Mouse (Mus musculus): Measurements from ENCODE around the gene Cpped1. TPM values are rescaled to one million over a fixed set of nuclear protein-coding genes. Genes with fewer than 3 reads are reported as not detected.

The Cpped1 gene
- total and polyA plus RNA-seq, 3 experiments = 13.6 to 34.6 (median 17.5) TPM

DNA sequence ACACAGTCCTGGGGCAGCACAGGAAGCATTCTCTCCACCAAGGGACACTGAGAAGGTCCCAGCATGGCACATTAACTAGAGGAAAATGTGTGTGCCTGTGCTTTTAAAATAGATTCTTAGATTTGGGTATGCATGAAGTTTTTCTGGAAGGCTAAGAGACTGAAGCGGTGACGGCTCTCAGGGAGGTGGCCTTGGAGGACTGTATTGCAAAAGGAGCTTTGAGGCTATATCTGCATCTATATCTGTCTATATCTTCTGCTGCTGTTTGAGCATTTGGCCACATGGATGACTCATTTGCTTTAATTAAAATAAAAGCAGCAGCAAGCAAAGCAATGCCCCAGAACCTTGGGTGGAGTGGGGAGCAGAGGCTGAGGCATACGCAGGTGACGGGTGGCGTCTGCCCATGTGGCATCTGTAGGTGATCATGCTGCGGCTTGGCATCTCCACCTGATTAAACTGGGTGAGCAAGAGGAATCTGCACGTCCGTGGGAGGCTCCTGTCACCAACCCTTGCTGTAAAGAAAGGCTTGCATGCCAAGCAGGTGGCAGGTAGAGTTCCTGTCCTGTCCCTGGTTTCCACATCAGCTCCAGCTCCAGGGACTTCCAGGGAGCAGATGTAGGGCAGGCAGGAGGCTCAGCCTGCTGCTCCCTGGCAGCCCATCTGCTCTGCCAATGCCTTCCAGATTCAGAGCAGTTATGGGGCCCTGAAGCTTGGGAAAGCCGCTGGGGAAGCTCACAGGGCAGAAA is 130.4 kb downstream of the Cpped1 start:
- H3K27me3 ChIP-seq (replicated peaks) = no peaks in the 10 kb centered on the region
- H3K9me3 ChIP-seq (replicated peaks; ENCODE audit: low read length) = no peaks in the 10 kb centered on the region
- in situ Hi-C loops (cut with MboI; ENCODE audit: low pct_ligation_motif_present, low pct_unique_long_range_greater_than_20kb, low sequenced_read_pairs) = no loop called here
- H3K4me3 ChIP-seq (replicated peaks in 1 of 3; ENCODE audit: low read depth in 2 of 3, low read length in 2 of 3, poor library complexity in 1 of 3) = no peak overlapping the region
- H3K9ac ChIP-seq (ENCODE audit: insufficient read depth, low read depth) = no peak overlapping the region
- TF ChIP-seq TBP (conservative IDR thresholded peaks at IDR 0.05; ENCODE audit: low read depth, low read length) (no peak), CTCF (conservative IDR thresholded peaks at IDR 0.05 in 1 of 2, IDR thresholded peaks at IDR 0.05 in 1 of 2; ENCODE audit: low read depth in 2 of 2, low read length in 2 of 2) (no peak), ETS1 (conservative IDR thresholded peaks at IDR 0.05; ENCODE audit: low read depth, low read length) (no peak), RCOR1 (conservative IDR thresholded peaks at IDR 0.05; ENCODE audit: low read depth, low read length) (no peak), TCF12 (IDR thresholded peaks at IDR 0.05; ENCODE audit: low read depth, low read length) (no peak), ZMIZ1 (IDR thresholded peaks at IDR 0.05; ENCODE audit: low read depth, low read length) (no peak), EP300 (IDR thresholded peaks at IDR 0.05; ENCODE audit: low read length) (no peak), GABPA (IDR thresholded peaks at IDR 0.05; ENCODE audit: insufficient replicate concordance, low read depth, low read length) (no peak), RAD21 (IDR thresholded peaks at IDR 0.05; ENCODE audit: low read depth, low read length) (no peak), JUND (conservative IDR thresholded peaks at IDR 0.05; ENCODE audit: low read depth, low read length) (no peak), BHLHE40 (IDR thresholded peaks at IDR 0.05; ENCODE audit: low read depth, low read length) (no peak), UBTF (IDR thresholded peaks at IDR 0.05; ENCODE audit: low read depth, low read length) (no peak), KAT2A (IDR thresholded peaks at IDR 0.05; ENCODE audit: insufficient replicate concordance, low read length) (no peak), ELF1 (IDR thresholded peaks at IDR 0.05; ENCODE audit: low read depth, low read length) (no peak)
- no peaks in the 10 kb centered on the region for H3K79me2 ChIP-seq (replicated peaks; ENCODE audit: control insufficient read depth, extremely low read depth, insufficient read depth, poor library complexity, severe bottlenecking)
- no peaks in the 10 kb centered on the region for H3K4me1 ChIP-seq (ENCODE audit: control insufficient read depth in 1 of 2, insufficient read depth in 2 of 2)
- dilution Hi-C loops (cut with MboI; ENCODE audit: extremely low pct_ligation_motif_present, extremely low pct_unique_long_range_greater_than_20kb, low sequenced_read_pairs) = no loop called here
- no peak overlapping the region for H3K4me2 ChIP-seq (ENCODE audit: insufficient read depth, low read depth, poor library complexity, severe bottlenecking)
- H3K36me3 ChIP-seq (replicated peaks in 1 of 2; ENCODE audit: control insufficient read depth in 1 of 2, insufficient read depth in 1 of 2, low read length in 1 of 2) = no peaks in the 10 kb centered on the region
- H3K27ac ChIP-seq (ENCODE audit: insufficient read depth, low read depth) = no peak overlapping the region
- DNase-seq (ENCODE audit: extremely low read depth) = no peak

GRCm38 (mm10) chr16:11778191-11778590 is 131.1 kb downstream of the Cpped1 start:
- no peaks in the 10 kb centered on the region for H3K4me1 ChIP-seq (ENCODE audit: control insufficient read depth in 1 of 2, insufficient read depth in 2 of 2)
- H3K27ac ChIP-seq (ENCODE audit: insufficient read depth, low read depth) = no peak overlapping the region
- no peak for TF ChIP-seq POLR2AphosphoS2 (IDR thresholded peaks at IDR 0.05; ENCODE audit: low read depth, low read length)
- TF ChIP-seq TCF12 (IDR thresholded peaks at IDR 0.05; ENCODE audit: low read depth, low read length) = no peak
- no peak for TF ChIP-seq E2F4 (IDR thresholded peaks at IDR 0.05; ENCODE audit: insufficient replicate concordance, low read depth, low read length)
- no peak for TF ChIP-seq MEF2A (IDR thresholded peaks at IDR 0.05; ENCODE audit: borderline replicate concordance, low read depth, low read length)
- no peak for TF ChIP-seq TBP (conservative IDR thresholded peaks at IDR 0.05; ENCODE audit: low read depth, low read length)
- TF ChIP-seq UBTF (IDR thresholded peaks at IDR 0.05; ENCODE audit: low read depth, low read length) = no peak
- TF ChIP-seq ZMIZ1 (IDR thresholded peaks at IDR 0.05; ENCODE audit: low read depth, low read length) = no peak
- no peak for TF ChIP-seq EP300 (IDR thresholded peaks at IDR 0.05; ENCODE audit: low read length)
- no peak for TF ChIP-seq PAX5 (IDR thresholded peaks at IDR 0.05; ENCODE audit: low read length)
- no peak for TF ChIP-seq GABPA (IDR thresholded peaks at IDR 0.05; ENCODE audit: insufficient replicate concordance, low read depth, low read length)
- TF ChIP-seq ZKSCAN1 (IDR thresholded peaks at IDR 0.05; ENCODE audit: borderline replicate concordance, low read depth, low read length) = no peak
- no peak for TF ChIP-seq ETS1 (conservative IDR thresholded peaks at IDR 0.05; ENCODE audit: low read depth, low read length)
- no peak for TF ChIP-seq ZC3H11A (IDR thresholded peaks at IDR 0.05; ENCODE audit: low read depth, low read length)
- no peak for DNase-seq (ENCODE audit: extremely low read depth)
- no peak overlapping the region for H3K4me3 ChIP-seq (replicated peaks in 1 of 3; ENCODE audit: low read depth in 2 of 3, low read length in 2 of 3, poor library complexity in 1 of 3)
- no peaks in the 10 kb centered on the region for H3K36me3 ChIP-seq (replicated peaks in 1 of 2; ENCODE audit: control insufficient read depth in 1 of 2, insufficient read depth in 1 of 2, low read length in 1 of 2)
- H3K4me2 ChIP-seq (ENCODE audit: insufficient read depth, low read depth, poor library complexity, severe bottlenecking) = no peak overlapping the region
- no peak overlapping the region for H3K9ac ChIP-seq (ENCODE audit: insufficient read depth, low read depth)
- no peaks in the 10 kb centered on the region for H3K27me3 ChIP-seq (replicated peaks)
- no peaks in the 10 kb centered on the region for H3K9me3 ChIP-seq (replicated peaks; ENCODE audit: low read length)
- dilution Hi-C loops (cut with MboI; ENCODE audit: extremely low pct_ligation_motif_present, extremely low pct_unique_long_range_greater_than_20kb, low sequenced_read_pairs) (no loop called here), in situ Hi-C loops (cut with MboI; ENCODE audit: low pct_ligation_motif_present, low pct_unique_long_range_greater_than_20kb, low sequenced_read_pairs) (no loop called here)
- H3K79me2 ChIP-seq (replicated peaks; ENCODE audit: control insufficient read depth, extremely low read depth, insufficient read depth, poor library complexity, severe bottlenecking) = no peaks in the 10 kb centered on the region

All from CH12.LX (cell line).